Mouse (Mus musculus) hindbrain, embryonic 11.5 days (tissue): ENCODE results near the gene Pramel6. TPM values are rescaled to one million over a fixed set of nuclear protein-coding genes. Genes with fewer than 3 reads are reported as not detected.
"Not testable (repeated sequence)": the region's sequence is repeated elsewhere in the genome, so short reads cannot be mapped to it uniquely, and the experiment has no call there.

Experiments
- ATAC-seq: fragments of 200-750 bp; cut with Nextera tagmentation; 2 replicates; pipeline ENCODE4 v1.8.0; 2017; ENCODE audit warnings: mild to moderate bottlenecking, moderate TSS enrichment, moderate library complexity; ENCODE audit not compliant: low FRiP score
- DNase-seq: peaks from one replicate; pipeline ENCODE4 v3.0.0-alpha.2; 2015; ENCODE audit warnings: low spot score
- H3K27ac ChIP-seq: fragments of 300-500 bp; sonication (generic); 2 replicates; pipeline ENCODE4 v1.5.1; 2014; ENCODE audit warnings: mild to moderate bottlenecking, low read depth, low read length
- H3K27me3 ChIP-seq: fragments of 300-500 bp; sonication (generic); 2 replicates; pipeline ENCODE4 v1.6.1; 2014; ENCODE audit warnings: mild to moderate bottlenecking, low read length, moderate library complexity, mixed read lengths; ENCODE audit not compliant: control insufficient read depth, insufficient read depth
- H3K36me3 ChIP-seq: fragments of 300-500 bp; sonication (generic); 2 replicates; pipeline ENCODE4 v1.6.1; 2014; ENCODE audit warnings: mild to moderate bottlenecking, low read length, moderate library complexity, mixed read lengths; ENCODE audit not compliant: control insufficient read depth, insufficient read depth
- H3K4me1 ChIP-seq: fragments of 300-500 bp; sonication (generic); replicated peaks from 2 replicates; pipeline ENCODE4 v1.6.1; 2014; ENCODE audit warnings: low read length, mixed read lengths; ENCODE audit not compliant: control insufficient read depth, insufficient read depth
- H3K4me2 ChIP-seq: fragments of 300-500 bp; sonication (generic); replicated peaks from 2 replicates; pipeline ENCODE4 v1.6.1; 2014; ENCODE audit warnings: mild to moderate bottlenecking, low read depth, low read length
- H3K4me3 ChIP-seq: fragments of 300-500 bp; sonication (generic); 2 replicates; pipeline ENCODE4 v1.5.1; 2014; ENCODE audit warnings: low read depth, low read length
- H3K9ac ChIP-seq: fragments of 300-500 bp; sonication (generic); 2 replicates; pipeline ENCODE4 v1.6.1; 2014; ENCODE audit warnings: low read depth, low read length
- H3K9me3 ChIP-seq: fragments of 300-500 bp; sonication (generic); 2 replicates; pipeline ENCODE4 v1.6.1; 2016; ENCODE audit warnings: low read length; ENCODE audit not compliant: control insufficient read depth
- WGBS: fragments of 180-500 bp; shearing (Covaris S2); extraction: QIAGEN DNeasy Blood & Tissue Kit; methylation state at CpG from one replicate; pipeline ENCODE4 v1.1.7; 2014; 5-methylcytosine and 5-hydroxymethylcytosine counted together
- polyA plus RNA-seq: library from polyadenylated mRNA; unstranded; fragments of >200 nt; fragmentation: Nextera tagmentation; extraction: Ambion mirVana; gene quantifications from 2 replicates; pipeline ENCODE4 v1.2.1, GENCODE M21; 2014

Gene Pramel6
- polyA plus RNA-seq, 1 experiment from 2014 or later: not detected

- DNase-seq (no peak), ATAC-seq (no peak)
- no peak overlapping the region for H3K27ac ChIP-seq
- H3K4me3 ChIP-seq: no peak overlapping the region
- 88% methylated on average over 4 of the region's 4 CpGs for WGBS
- H3K36me3 ChIP-seq: no peaks in the 10 kb centered on the region
- no peak overlapping the region for H3K4me2 ChIP-seq
- no peaks in the 10 kb centered on the region for H3K9me3 ChIP-seq
- no peaks in the 10 kb centered on the region for H3K27me3 ChIP-seq
- no peaks in the 10 kb centered on the region for H3K4me1 ChIP-seq
- no peak overlapping the region for H3K9ac ChIP-seq
Observed at GRCm38 (mm10) chr2:87520651-87521050, 14.3 kb downstream of the Pramel6 start.

GRCm38 (mm10) chr2:87525899-87526616 lies 19.7 kb downstream of the Pramel6 start:
- H3K9me3 ChIP-seq, H3K4me1 ChIP-seq, H3K27ac ChIP-seq, H3K27me3 ChIP-seq, H3K4me3 ChIP-seq, H3K36me3 ChIP-seq, H3K9ac ChIP-seq: not testable (repeated sequence)
- peak; percentile 70 for ATAC-seq
- WGBS: 26% methylated on average over 38 of the region's 39 CpGs
- peak; percentile 36 for DNase-seq
- H3K4me2 ChIP-seq: 0 out of 2 replicates have a peak overlapping the region, but pooled peaks have one; percentile 8

- H3K4me2 ChIP-seq: no peak within 1 kb of the TSS
- DNase-seq: no peak
- H3K36me3 ChIP-seq: no peaks in the 10 kb centered on the region
- H3K4me1 ChIP-seq: no peaks in the 10 kb centered on the region
- no peak within 1 kb of the TSS for H3K27ac ChIP-seq
- H3K27me3 ChIP-seq: no peaks in the 10 kb centered on the region
- H3K4me3 ChIP-seq: no peak within 1 kb of the TSS
- H3K9ac ChIP-seq: no peak within 1 kb of the TSS
- no peaks in the 10 kb centered on the region for H3K9me3 ChIP-seq
- ATAC-seq: no peak
Observed at GRCm38 (mm10) chr2:87531496-87531895, 25.1 kb downstream of the Pramel6 start, which contains the start of gene Olfr153. Gene Olfr153, plus strand, starts transcription at chr2:87531796.

- Histone ChIP-seq H3K27me3 (no peaks in the 10 kb centered on the region), H3K9ac (no peak overlapping the region), H3K27ac (no peak overlapping the region), H3K9me3 (no peaks in the 10 kb centered on the region), H3K4me3 (no peak overlapping the region), H3K4me2 (no peak overlapping the region), H3K4me1 (no peaks in the 10 kb centered on the region), H3K36me3 (no peaks in the 10 kb centered on the region)
- no peak for ATAC-seq
- WGBS: 63% methylated on average over 2 of the region's 2 CpGs
- DNase-seq: no peak
Observed at GRCm38 (mm10) chr2:87534826-87535225, 28.5 kb downstream of the Pramel6 start.

- WGBS: 97% methylated on average over 1 of the region's 1 CpGs
- Histone ChIP-seq H3K4me1 (no peaks in the 10 kb centered on the region), H3K36me3 (no peaks in the 10 kb centered on the region), H3K27ac (no peak within 1 kb of the TSS), H3K9ac (no peak within 1 kb of the TSS), H3K4me3 (no peak within 1 kb of the TSS), H3K4me2 (no peak within 1 kb of the TSS), H3K27me3 (no peaks in the 10 kb centered on the region), H3K9me3 (no peaks in the 10 kb centered on the region)
- ATAC-seq: no peak
- DNase-seq: no peak
Observed at GRCm38 (mm10) chr2:87545442-87545841, 39.1 kb downstream of the Pramel6 start, which contains the start of gene Olfr1128. Gene Olfr1128, minus strand, starts transcription at chr2:87545542.

Other genes starting within 250 kb of the Pramel6 start
- not detected in 2 replicates for gene Olfr1116, start 239.0 kb upstream of the Pramel6 start, polyA plus RNA-seq
- gene Olfr1118, start 199.0 kb upstream of the Pramel6 start, polyA plus RNA-seq: not detected in 2 replicates
- not detected in 2 replicates for gene Olfr1120, start 151.8 kb upstream of the Pramel6 start, polyA plus RNA-seq
- not detected in 2 replicates for gene Olfr1121, start 136.7 kb upstream of the Pramel6 start, polyA plus RNA-seq
- gene Olfr1122, start 120.7 kb upstream of the Pramel6 start, polyA plus RNA-seq: not detected in 2 replicates
- not detected in 2 replicates for gene Olfr1123, start 89.9 kb upstream of the Pramel6 start, polyA plus RNA-seq
- 0.06 and 0.09 TPM in 2 replicates for gene Olfr1124, start 76.3 kb upstream of the Pramel6 start, polyA plus RNA-seq
- not detected in 2 replicates for gene Olfr1126, start 52.6 kb upstream of the Pramel6 start, polyA plus RNA-seq
- not detected in 2 replicates for gene Pramel7, start 9.5 kb upstream of the Pramel6 start, polyA plus RNA-seq
- gene Olfr153, start 25.2 kb downstream of the Pramel6 start, polyA plus RNA-seq: not detected in 2 replicates
- gene Olfr1128, start 39.0 kb downstream of the Pramel6 start, polyA plus RNA-seq: not detected in 2 replicates
- gene Olfr1129, start 67.3 kb downstream of the Pramel6 start, polyA plus RNA-seq: not detected in 2 replicates
- not detected in 2 replicates for gene Olfr1130, start 99.6 kb downstream of the Pramel6 start, polyA plus RNA-seq
- not detected in 2 replicates for gene Olfr1131, start 120.5 kb downstream of the Pramel6 start, polyA plus RNA-seq
- not detected in 2 replicates for gene Olfr1132, start 131.0 kb downstream of the Pramel6 start, polyA plus RNA-seq
- not detected in 2 replicates for gene Olfr1133, start 140.8 kb downstream of the Pramel6 start, polyA plus RNA-seq
- gene Olfr1134, start 151.9 kb downstream of the Pramel6 start, polyA plus RNA-seq: not detected in 2 replicates
- not detected in 2 replicates for gene Olfr1135, start 167.1 kb downstream of the Pramel6 start, polyA plus RNA-seq
- gene Olfr1136, start 187.4 kb downstream of the Pramel6 start, polyA plus RNA-seq: not detected in 2 replicates
- gene Olfr1137, start 206.6 kb downstream of the Pramel6 start, polyA plus RNA-seq: not detected in 2 replicates
- gene Olfr1138, start 233.4 kb downstream of the Pramel6 start, polyA plus RNA-seq: not detected in 2 replicates
- not detected in 2 replicates for gene Olfr1140, start 237.2 kb downstream of the Pramel6 start, polyA plus RNA-seq
- gene Olfr1141, start 247.4 kb downstream of the Pramel6 start, polyA plus RNA-seq: not detected in 2 replicates